Mouse (Mus musculus) central nervous system, embryonic 11.5 days (tissue): ENCODE data around the gene Gm4922. TPM values are rescaled to one million over a fixed set of nuclear protein-coding genes. Genes with fewer than 3 reads are reported as not detected.

Experiments
- polyA plus RNA-seq: library from polyadenylated mRNA; depleted of rRNA; stranded (reverse); fragments of >200 nt; gene quantifications from 2 replicates; pipeline ENCODE4 v1.2.3, GENCODE M21; 2012; rRNA removed

Gene Gm4922
- not detected in 2 replicates for polyA plus RNA-seq

DNA sequence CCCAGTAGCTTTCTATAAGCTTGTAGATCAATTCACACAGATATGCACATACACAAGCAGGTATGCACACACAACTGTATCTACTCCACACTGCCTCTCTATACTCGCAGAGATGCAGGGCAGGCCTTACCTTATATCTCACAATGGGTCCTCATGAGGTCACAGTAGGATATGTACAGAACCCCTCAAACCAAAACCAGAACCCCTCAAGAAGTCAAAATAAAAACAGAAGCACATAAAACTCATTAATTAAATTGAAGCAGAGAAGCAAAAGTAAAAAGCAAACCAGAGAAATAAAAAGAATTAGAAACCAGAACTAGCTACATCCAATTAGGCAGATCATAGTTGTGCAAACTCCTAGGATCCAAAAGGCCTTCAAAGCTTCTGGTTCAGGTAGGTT, at the start of gene Gm4922:
Gene Gm4922 (minus strand): TSS at position 101 of the 400 bp plus-strand sequence.

GRCm38 (mm10) chr10:18743286-18744142, 43.1 kb downstream of the Gm4922 start, which contains the start of gene Arfgef3:
Gene Arfgef3 (minus strand): TSS chr10:18743949.

Other genes with a start within 250 kb of the Gm4922 start
- 4.1 and 6.6 TPM in 2 replicates for gene Hebp2, start 240.7 kb downstream of the Gm4922 start, polyA plus RNA-seq
- gene Arfgef3, start 42.8 kb downstream of the Gm4922 start, polyA plus RNA-seq, result 0.86 and 1.3 TPM in 2 replicates
- 2.8 and 7.7 TPM in 2 replicates for gene Perp, start 58.2 kb upstream of the Gm4922 start, polyA plus RNA-seq
- gene Tnfaip3, start 228.9 kb upstream of the Gm4922 start, polyA plus RNA-seq, result 1.3 and 1.8 TPM in 2 replicates